Mouse (Mus musculus): ENCODE results near the gene Kmt2e.

Gene Kmt2e
- long read RNA-seq, experiment 1, partial matches to known transcripts = 70 of 80 reads
- long read RNA-seq, experiment 1, other reads (novel, unspliced or antisense) = 10 of 80 reads
- long read RNA-seq, experiment 2, partial matches to known transcripts = 82 of 89 reads
- long read RNA-seq, experiment 2, other reads (novel, unspliced or antisense) = 7 of 89 reads

DNA sequence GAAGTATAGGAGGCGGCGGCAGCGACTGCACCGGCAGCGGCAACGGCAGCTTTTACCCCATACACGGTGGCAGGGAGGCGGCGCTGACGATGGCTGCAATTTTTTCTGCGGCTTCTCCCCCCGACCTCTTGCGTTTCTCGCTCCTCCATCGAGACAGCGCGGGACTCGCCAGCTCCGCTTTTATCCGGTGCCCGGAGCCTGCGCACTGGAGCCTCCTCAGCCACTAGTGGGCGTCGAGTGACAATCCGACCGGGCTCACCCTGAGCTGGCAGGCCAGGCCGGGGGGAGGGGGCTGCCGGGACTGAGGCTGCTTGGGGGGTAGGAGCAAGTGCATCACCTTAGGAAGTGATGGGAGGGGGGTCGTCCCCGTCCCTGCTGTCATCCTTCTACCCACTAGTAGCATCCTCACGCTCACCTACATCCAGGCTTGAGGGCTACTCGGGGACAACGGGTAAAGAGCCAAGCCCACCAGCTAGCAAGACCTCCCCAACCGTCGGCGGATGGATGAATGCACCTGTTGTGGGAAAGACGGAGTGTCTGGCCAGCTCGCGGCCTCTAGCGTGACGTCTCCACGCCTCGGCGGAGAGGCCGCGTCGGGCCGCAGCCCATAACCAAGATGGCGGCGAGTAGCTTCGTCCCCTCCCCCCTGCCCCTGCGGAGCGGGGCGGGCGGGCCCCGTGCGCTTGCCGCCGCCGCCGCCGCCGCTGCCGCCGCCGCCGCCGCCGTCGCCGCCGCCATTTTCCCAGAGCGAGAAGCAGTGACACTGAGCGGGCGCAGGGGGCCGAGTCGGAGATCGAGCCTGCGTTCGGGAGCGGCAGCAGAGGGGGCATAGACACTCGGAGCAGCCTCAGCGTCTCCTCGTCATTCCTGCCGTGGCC is at the start of gene Kmt2e:
Gene Kmt2e, plus strand, starts transcription at position 722 of the 878 bp plus-strand sequence.
- intact Hi-C loops (cut with DNase I) = no loop called here

DNA sequence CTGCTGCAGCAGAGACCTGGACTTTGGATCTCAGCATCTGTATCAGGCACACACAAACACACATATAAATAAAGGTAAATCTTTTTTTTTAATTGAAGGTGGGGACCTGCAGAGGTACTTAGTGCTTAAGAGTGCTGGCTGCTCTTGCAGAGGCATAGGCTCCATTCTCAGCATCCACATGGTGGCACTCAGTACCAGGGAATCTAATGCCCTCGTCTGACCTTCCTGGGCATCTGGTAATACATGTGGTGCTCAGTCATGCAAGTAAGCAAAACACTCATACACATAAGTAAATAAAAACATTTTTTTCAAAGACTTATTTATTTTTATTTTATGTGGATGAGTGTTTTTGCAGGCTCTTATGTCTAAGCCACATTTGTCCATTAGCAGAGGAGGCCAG is 49.1 kb upstream of the Kmt2e start:
- intact Hi-C loops (cut with DNase I) = no loop called here

DNA sequence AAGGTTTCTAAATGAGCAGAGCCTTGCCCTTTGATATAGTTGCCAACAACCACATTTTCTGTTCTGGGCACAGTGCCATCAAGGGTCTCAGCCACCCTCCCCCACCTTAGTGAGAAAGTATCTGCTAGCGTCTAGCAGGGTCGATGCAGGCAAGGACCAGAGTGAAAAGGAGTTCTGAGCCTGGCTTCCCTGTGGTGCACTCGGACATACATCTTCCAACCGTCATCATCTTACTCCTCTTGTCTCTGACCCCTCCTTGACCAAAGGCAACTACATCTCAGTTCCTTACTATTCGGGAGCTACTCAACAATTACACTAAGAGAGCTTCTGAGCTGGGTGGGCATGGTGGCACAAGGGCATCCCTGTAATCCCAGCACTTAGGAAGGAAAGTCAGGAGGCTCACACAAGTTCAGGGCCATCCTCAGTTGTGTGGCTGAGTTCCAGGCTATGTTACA is 48.5 kb upstream of the Kmt2e start:
- intact Hi-C loops (cut with DNase I) = no loop called here

DNA sequence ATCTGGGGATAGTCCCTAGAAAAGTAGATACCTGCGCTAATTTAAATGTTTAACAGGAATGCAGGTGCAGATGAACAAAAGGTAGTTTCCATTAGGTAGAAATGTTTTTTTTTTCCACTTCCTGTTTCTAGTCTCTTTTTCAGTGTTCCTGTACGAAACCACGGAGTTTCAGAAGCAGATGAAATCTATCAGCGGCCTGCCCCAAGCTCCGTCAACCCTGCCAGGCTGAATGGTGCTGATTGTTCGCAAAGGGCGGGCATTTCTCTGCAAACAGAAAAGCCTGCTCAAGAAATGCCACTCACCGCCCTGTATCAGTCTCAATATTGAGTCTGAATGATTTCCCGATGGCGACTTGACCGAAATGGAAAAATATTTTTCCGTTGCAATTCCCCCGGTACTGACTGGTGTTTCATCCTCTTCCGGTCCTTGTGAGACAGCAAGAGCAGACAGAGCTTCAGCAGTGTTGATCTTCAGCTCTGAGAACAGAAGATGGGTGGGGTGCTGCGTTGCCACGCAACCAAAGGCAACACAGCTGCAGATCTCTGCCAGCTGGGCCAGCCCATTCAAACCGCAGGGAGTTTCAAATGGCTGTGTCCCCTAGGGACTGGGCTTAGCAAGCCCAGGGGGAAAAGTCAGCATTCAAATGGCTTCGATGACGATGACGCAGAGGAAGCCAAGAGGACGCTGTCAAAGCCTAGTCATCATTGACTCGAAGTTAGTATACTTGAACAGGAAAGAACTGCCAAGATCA is 47.5 kb upstream of the Kmt2e start:
- intact Hi-C loops (cut with DNase I) = no loop called here

DNA sequence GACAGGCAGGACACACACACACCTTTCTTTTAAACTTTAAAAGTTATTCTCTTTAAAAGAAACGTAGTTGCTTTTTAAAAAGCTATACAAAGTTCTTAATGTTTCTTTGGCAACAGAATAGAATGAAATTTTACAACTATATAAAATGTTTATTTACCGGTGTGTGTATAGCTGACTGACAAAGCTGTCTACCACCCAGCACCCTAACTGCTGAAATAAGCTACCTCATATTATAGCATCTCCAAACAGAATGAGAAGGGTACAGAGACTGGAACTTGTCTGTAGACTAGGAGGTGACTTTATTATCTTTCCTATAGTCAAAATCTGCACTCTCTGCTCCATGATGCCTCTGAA is 47.0 kb upstream of the Kmt2e start:
- intact Hi-C loops (cut with DNase I) = no loop called here

DNA sequence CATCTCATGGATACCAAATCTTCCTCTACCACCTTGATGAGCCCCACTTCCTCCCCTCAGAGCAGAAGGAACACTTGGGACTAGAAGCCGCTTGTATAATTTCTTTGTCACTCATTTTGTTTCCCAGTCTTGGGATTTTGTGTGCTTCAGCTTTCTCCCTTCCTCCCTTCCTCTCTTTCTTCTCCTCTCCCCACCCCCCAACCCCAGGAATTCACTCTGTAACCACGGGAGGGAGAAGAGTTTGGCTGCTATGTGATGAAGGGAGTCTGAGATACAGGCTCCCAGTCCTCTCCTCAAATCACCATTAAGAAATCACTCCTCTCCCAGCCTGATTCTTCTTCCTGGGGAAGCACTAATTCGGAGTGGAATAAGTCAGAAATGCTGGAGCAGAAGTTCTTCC is 46.1 kb upstream of the Kmt2e start:
- intact Hi-C loops (cut with DNase I) = no loop called here

DNA sequence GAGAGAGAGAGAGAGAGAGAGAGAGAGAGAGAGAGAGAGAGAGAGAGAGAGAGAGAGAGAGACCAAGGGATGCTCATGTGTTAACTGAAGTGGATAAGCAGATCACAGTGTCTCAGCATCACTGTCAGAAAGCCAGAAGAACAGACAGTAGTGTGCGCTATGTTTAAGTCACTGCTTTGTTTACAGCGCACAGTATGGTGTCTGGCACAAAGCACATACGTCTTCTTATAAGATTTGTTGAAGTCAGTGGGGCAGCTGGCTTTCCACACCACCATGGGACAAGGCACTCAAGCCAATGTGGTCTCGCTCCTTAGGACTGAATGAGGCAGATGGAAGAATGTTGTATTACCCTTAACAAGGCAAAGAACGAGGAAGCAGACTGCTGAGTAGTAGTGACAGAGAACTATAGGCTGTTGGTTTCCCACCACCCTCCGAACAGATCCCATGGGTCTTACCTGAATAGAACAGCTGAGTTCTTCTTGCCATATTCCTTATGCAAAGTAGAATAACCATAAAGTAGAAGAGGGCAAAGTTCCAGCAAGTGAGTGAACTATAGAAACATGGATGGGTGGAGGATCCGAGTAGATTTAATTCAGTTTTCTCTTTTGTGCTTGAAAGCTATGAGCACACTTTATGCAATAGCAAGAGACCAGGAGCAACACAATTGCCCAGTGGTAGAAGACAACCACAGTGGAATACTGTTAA is 44.5 kb upstream of the Kmt2e start:
- intact Hi-C loops (cut with DNase I) = no loop called here

DNA sequence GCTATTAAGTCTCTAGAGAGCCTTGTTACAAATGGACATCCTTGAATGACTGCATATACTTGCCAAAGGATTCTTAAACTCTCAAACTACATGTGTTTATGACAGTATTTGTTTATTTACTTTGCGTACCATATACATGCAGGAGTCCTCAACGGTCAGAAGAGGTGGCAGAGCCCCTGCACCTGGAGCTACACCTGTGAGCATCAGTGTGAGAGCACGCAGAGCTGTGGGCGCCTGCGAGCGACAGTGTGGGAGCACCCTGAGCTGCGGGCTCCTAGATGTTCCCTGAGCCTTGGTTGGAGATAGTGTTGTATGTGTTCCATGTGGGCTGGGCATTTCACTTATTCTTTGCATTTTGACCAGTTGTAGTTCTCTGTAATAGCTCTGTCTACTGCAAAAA is 42.5 kb upstream of the Kmt2e start:
- intact Hi-C loops (cut with DNase I) = no loop called here

DNA sequence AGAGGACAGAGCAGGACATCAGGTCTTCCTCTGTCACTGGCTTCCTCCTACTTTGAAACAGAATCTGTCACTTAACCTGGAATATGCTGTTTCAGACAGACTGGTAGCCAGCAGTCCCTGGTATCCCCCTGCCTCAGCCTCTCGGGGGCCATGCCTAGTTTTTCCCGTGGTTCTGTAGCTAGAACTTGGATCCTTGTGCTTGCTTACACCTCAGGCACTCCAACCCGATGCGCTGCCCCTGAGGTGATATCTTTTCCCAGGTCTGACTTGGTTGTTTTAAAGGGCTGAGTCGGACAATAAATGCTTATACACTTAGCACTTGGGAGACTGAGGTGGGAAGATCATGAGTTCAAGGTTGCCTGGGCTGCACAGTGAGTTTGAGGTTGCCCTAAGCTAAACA is 40.4 kb upstream of the Kmt2e start:
- intact Hi-C loops (cut with DNase I) = no loop called here

DNA sequence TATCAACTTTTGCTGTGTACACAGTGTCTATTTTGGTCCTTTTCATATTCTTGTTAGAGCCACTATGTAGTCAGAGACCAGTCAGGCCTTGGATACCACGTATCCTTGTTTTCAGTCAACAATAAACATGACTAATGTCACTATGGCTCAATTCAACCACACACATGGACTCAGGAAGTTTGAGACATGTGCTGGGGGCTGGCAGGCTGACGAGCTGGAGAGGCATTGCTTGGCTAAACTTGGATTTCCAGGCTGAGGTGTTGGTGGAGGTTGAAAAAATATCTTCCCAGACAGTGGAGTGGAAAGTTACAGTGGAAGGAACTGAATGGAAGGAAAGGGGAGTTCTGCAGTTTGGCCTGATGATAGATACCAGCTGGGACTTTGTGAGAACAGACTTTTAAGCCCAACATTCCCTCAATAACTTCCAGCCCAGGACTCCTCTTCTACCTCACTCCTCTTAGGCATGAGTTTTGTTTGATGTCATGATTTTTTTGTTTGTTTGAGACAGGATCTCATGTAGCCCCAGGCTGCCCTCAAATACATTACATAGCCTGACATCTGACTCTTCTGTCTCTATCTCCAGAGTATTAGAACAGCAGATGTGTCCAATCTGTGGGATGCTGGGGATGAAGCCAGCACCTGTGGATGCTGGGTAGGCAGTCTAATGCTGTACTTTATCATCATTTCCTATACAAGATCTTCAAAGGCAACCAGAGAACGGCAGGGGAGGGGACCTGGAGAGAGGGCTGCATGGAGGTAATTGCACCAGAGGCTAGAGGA is 39.7 kb upstream of the Kmt2e start:
- intact Hi-C loops (cut with DNase I) = no loop called here

DNA sequence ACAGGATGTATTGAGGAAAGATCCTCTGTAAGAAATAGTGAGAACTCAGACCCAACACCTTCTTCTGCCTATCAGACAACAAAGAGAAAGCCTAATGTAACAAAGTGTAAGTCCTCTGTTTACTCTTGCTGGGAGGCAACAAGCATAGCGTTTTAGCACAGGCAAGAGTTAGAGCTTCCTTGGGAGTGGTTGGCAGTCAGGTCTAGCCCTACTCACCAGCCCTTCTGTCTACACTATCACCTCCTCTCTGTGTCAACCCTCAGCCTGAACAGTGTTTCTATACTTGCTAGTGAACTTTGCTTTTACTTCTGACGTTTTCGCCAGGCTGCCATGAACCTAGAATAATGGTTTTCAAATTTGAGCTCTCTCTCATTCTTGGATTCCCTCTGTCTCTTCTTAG is 38.5 kb upstream of the Kmt2e start:
- intact Hi-C loops (cut with DNase I) = no loop called here

DNA sequence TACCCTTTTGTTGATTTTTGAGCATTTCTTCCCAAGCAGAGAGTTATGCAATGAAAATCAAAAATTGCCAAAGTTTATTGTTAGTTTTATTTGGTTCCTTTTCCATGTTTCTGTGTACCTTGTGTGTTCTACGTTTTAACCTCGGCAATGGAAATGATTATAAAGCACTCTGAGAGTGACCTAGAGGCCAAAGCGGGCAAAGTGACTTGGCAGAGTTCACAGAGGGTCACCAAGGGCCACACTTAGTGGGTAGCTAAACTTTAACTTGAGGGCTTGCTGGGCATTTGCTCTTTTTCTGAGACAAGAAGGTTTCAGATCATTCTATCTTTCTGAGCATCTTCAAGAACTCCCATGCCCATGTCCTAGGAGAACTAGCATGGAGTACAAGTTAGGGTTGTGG is 37.5 kb upstream of the Kmt2e start:
- intact Hi-C loops (cut with DNase I) = no loop called here

DNA sequence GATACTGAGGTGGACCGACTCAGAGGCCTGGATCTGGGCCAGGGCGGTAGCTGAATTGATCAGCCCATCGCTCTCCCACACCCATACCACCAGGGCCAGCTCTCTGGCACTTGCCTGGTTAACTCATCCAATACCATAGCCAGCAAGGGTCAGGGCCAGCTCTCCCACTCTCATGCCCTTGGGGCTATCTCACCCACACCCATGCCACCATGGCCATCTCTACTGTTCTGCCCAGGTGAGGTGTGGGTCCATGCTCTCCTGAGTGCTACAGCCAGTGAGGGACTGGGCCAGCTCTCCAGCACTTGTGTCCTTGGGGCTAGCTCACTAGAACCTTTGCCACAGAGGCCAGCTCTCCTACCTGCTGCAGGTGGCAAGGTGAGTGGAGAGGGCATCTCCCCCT is 34.1 kb upstream of the Kmt2e start:
- intact Hi-C loops (cut with DNase I) = no loop called here

DNA sequence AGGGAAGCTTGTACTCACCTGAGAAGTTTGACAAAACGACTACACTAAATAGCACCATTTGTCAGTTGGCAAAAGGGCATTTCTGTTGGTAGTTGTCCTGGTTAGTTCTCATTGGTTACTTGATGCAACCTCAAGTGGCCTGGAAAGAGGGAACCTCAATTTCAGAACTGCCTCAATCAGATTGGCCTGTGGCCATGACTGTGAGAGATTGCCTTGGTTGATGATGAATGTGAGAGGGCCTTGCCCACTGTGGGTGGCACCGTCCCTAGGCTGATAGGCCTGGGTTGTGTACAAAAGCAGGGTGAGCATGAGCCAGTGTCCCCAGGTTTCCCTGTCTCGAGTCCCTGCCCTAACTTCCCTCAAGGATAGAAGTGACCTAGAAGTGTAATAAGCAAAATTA is 33.4 kb upstream of the Kmt2e start:
- intact Hi-C loops (cut with DNase I) = no loop called here

DNA sequence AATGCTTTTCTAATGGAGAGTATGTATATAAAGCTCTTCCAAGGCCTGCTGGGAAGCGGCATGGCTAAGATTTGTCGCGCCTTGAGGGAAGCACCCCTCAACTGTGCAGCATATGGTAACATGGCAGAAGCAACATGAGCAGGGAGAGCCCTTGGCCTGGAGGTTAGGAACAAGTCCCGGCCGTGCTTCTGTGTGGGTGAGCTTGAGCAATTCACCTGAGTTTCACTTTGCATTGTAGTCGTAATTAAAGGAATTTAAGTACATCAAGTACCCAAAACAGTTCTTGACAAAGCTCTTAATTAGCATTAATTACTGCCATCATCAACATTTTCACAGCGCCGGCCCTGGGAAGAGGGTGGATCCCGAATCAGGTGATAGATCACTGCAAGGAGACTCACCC is 32.9 kb upstream of the Kmt2e start:
- intact Hi-C loops (cut with DNase I) = no loop called here

DNA sequence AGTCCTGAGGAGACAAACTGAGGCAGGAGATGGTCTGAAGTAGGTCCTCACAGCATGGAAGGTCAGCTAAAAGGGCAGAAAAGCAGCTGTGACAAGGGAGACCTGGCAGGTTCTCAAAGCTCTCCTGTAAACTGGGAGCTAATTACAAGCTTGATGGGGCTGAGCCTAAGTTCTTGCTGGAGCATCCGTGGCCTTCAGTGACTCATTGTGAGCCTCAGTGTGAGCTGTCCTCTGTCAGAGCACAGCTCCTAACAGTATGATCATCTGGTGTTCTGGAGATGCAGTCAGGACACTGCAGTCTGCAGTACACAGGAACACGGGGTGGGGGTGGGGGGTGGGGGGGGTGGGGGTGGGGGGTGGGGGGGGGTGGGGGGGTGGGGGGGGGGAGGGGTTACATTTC is 32.2 kb upstream of the Kmt2e start:
- intact Hi-C loops (cut with DNase I) = no loop called here

DNA sequence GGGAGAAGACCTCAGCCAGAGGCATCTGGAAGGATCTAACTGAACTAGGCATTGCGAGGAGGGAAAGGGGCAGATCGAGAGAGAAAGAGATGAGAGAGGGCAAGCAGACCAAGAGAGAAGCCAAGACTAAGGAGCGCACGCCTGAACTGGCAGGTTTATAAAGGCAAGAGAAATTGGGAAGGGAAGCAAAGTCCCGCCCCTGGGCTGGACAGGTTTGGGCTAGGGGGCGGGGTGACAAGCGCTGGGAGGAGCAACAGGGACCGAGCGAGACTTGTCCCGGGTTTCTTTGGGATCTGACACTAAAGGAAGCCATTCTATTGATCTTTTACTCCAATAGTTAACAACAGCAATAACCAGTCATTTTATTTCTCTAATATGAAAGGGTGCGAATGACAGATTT is 31.1 kb upstream of the Kmt2e start:
- intact Hi-C loops (cut with DNase I) = no loop called here

DNA sequence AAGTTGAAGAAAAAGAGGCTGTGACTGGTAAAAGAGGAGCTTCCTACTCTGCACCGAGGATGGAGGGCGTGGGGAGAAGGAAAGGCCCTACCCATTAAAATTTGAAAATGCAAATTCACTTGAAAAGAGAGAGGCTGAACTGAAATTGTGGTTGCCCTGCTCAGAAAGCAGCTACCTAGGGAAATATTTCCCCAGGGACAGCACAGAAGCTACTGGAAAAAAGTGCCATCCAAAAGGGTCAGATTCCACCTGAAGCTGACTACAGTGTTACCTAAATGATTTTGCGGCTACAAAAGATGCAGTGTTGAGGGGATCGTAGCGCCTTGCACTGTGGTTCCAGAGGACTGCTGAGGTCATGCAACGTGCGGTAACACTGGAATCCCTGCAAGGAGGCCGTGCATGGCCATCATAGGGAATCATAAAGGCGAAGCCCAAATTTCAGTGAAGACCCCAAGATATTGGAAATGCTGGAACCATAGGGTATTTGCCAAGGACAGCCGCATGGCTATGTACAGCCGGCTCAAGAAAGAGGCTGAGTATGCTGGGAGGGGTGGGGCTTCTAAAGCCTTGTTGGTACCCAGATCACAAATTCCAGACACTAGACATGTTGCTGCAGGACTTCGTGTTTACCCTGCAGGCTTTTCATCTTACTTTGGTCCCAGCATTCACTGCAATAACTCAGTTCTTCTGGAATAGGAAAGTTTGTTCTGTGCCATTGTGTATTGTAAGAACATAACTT is 28.4 kb upstream of the Kmt2e start:
- intact Hi-C loops (cut with DNase I) = no loop called here

DNA sequence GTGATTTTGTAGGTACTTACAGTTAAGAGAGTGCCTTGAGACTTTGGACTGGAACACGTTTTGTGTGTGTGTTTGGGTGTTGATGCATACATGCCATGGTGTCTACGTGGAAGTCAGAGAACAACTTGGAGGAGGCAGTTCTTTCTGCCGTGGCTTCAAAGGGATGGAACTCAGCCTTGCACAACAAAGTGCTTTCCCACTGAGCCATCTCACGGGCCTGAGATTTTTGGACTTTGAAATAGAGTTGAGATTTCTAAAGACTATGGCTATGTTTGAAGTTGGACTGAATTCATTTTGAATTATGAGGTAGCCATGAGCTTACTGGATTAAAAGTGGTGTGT is 27.9 kb upstream of the Kmt2e start:
- intact Hi-C loops (cut with DNase I) = no loop called here

DNA sequence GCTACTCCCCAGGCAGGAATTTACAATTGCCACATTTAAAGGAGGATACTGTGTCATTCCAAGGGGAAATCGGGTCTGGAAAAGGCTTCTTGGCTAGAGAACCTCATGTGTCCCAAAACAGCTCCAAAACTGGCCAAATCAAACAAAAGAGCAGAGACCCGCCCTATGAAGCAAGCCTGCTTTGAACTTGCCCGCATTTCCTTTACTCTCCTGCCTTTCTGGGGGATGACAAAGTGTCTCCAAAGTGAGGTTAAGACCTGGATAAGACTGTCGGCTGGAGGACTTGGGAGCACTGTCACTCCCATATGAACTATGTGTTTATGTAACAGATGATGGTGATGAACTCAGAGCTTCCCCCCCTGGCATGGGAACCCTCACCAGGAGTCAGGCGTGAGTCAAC is 26.1 kb upstream of the Kmt2e start:
- intact Hi-C loops (cut with DNase I) = no loop called here

Data from adrenal gland (tissue).